Mouse (Mus musculus): ENCODE results near the gene D17Wsu92e. TPM values are rescaled to one million over a fixed set of nuclear protein-coding genes. Genes with fewer than 3 reads are reported as not detected.
A peak's percentile ranks its signal among the peaks of the same experiment; 100 is the strongest.

The D17Wsu92e gene
- total RNA-seq, 2 experiments from 2014 or later = 219 to 228 TPM

GRCm38 (mm10) chr17:27703961-27704621, 116.4 kb downstream of the D17Wsu92e start:
- DNase-seq (ENCODE audit: extremely low spot score in 1 of 2, low spot score in 2 of 2) = no peak
- H3K27ac ChIP-seq = no peak overlapping the region; the same call in 1 of the 2 replicates
- intact Hi-C loops (cut with DNase I) = no loop called here
- TF ChIP-seq CTCF (IDR thresholded peaks at IDR 0.05) = no peak
- H3K4me3 ChIP-seq = no peak overlapping the region

- no peak for DNase-seq (ENCODE audit: extremely low spot score in 1 of 2, low spot score in 2 of 2)
- 0 out of 2 replicates have a peak overlapping the region, but pooled peaks have one; percentile 22 for H3K4me3 ChIP-seq
- peak; percentile 75 for TF ChIP-seq CTCF (IDR thresholded peaks at IDR 0.05)
- peak overlapping the region; percentile 51; the same call in 1 of the 2 replicates for H3K27ac ChIP-seq
- intact Hi-C loops (cut with DNase I) = loop anchor here (1.0 kb wide), 1 partner anchor 52 kb away; no protein-coding TSS in a partner anchor
Observed at GRCm38 (mm10) chr17:27702518-27702917, 117.9 kb downstream of the D17Wsu92e start.

GRCm38 (mm10) chr17:27701856-27702255, 118.6 kb downstream of the D17Wsu92e start:
- no peak overlapping the region for H3K4me3 ChIP-seq
- intact Hi-C loops (cut with DNase I) = loop anchor here (1.0 kb wide), 1 partner anchor 52 kb away; no protein-coding TSS in a partner anchor
- no peak for TF ChIP-seq CTCF (IDR thresholded peaks at IDR 0.05)
- H3K27ac ChIP-seq = peak overlapping the region; percentile 34
- DNase-seq (ENCODE audit: extremely low spot score in 1 of 2, low spot score in 2 of 2) = no peak

Other genes with a start within 250 kb of the D17Wsu92e start
- 100 to 1,000 TPM; 550 to 603 TPM for gene Nudt3, start 197.2 kb downstream of the D17Wsu92e start, total RNA-seq (2021)
- 1 to 10 TPM in 1 of 2 experiments, not detected in 1; 2.0 TPM for gene RPS10-NUDT3, start 185.4 kb downstream of the D17Wsu92e start, total RNA-seq (2021)
- 100 to 1,000 TPM; 444 to 464 TPM for gene Rps10, start 184.0 kb downstream of the D17Wsu92e start, total RNA-seq (2021)
- 100 to 1,000 TPM; 436 to 459 TPM for gene Pacsin1, start 165.1 kb downstream of the D17Wsu92e start, total RNA-seq (2021)
- gene Spdef, start 91.7 kb downstream of the D17Wsu92e start, total RNA-seq (2021) = under 1 TPM in 1 of 2 experiments, not detected in 1; 0.48 TPM
- gene Snrpc, start 17.5 kb upstream of the D17Wsu92e start, total RNA-seq (2021) = 10 to 100 TPM; 43.4 to 49.8 TPM
- 10 to 100 TPM; 20.3 to 20.8 TPM for gene Uhrf1bp1, start 35.8 kb upstream of the D17Wsu92e start, total RNA-seq (2021)
- 10 to 100 TPM; 36.6 to 54.9 TPM for gene Anks1, start 88.7 kb upstream of the D17Wsu92e start, total RNA-seq (2021)
- gene Taf11, start 89.2 kb upstream of the D17Wsu92e start, total RNA-seq (2021) = 10 to 100 TPM; 45.6 to 51.1 TPM

Measured in left cerebral cortex, adult 2 months (tissue).